Mouse (Mus musculus): ENCODE measurements at regions not wholly inside any gene's neighbourhood (a gene's known extent, or its start where the extent isn't known, plus 50 kb on each side); places are given as distances from the start of the nearest gene placed in this dataset.

- no peak for DNase-seq
Measured at GRCm38 (mm10) chr9:62590407-62591195, 53.8 kb upstream of the Coro2b start.

GRCm38 (mm10) chr9:62591196-62591485 lies 54.3 kb upstream of the Coro2b start:
- peak; percentile 11 to 21 for DNase-seq

- DNase-seq, result no peak
Measured at GRCm38 (mm10) chr9:62598056-62598455, 61.2 kb upstream of the Coro2b start.

GRCm38 (mm10) chr9:62598956-62599355 lies 62.1 kb upstream of the Coro2b start:
- DNase-seq, result no peak

GRCm38 (mm10) chr9:62610526-62610925 lies 67.1 kb upstream of the Itga11 start:
- no peak for DNase-seq

- DNase-seq, result peak; percentile 24 to 49
Measured at GRCm38 (mm10) chr9:62611452-62611851, 66.2 kb upstream of the Itga11 start.

- DNase-seq, result no peak
Measured at GRCm38 (mm10) chr9:62613053-62613452, 64.6 kb upstream of the Itga11 start.

- peak in 1 of 2 experiments; percentile 45 for DNase-seq
Measured at GRCm38 (mm10) chr9:62613806-62614205, 63.8 kb upstream of the Itga11 start.

GRCm38 (mm10) chr9:62614950-62615349 lies 62.7 kb upstream of the Itga11 start:
- no peak for DNase-seq

GRCm38 (mm10) chr9:62615799-62616198 lies 61.8 kb upstream of the Itga11 start:
- no peak for DNase-seq

- DNase-seq, result no peak
Measured at GRCm38 (mm10) chr9:62618994-62619393, 58.6 kb upstream of the Itga11 start.

GRCm38 (mm10) chr9:62620901-62621445 lies 56.7 kb upstream of the Itga11 start:
- no peak for DNase-seq

GRCm38 (mm10) chr9:62622106-62622505 lies 55.5 kb upstream of the Itga11 start:
- DNase-seq, result peak in 1 of 2 experiments; percentile 24

GRCm38 (mm10) chr9:62624562-62625044 lies 53.0 kb upstream of the Itga11 start:
- no peak for DNase-seq

- peak in 1 of 2 experiments; percentile 11 for DNase-seq
Measured at GRCm38 (mm10) chr9:62627071-62628000, 50.3 kb upstream of the Itga11 start.

All from kidney, postnatal 4 days (tissue).